Mouse (Mus musculus) hindbrain, embryonic 10.5 days (tissue): ENCODE measurements around the gene Chsy1. TPM values are rescaled to one million over a fixed set of nuclear protein-coding genes. Genes with fewer than 3 reads are reported as not detected.
A peak's percentile ranks its signal among the peaks of the same experiment; 100 is the strongest.

Source experiments
- DNase-seq: peaks from one replicate; pipeline ENCODE4 v3.0.0-alpha.2; 2017; ENCODE audit warnings: low spot score
- H3K27ac ChIP-seq: fragments of 300-500 bp; sonication (generic); 2 replicates; pipeline ENCODE4 v1.5.1; 2016; ENCODE audit warnings: mild to moderate bottlenecking, moderate library complexity
- H3K27me3 ChIP-seq: fragments of 300-500 bp; sonication (generic); 2 replicates; pipeline ENCODE4 v1.6.1; 2016; ENCODE audit warnings: mild to moderate bottlenecking; ENCODE audit not compliant: poor library complexity, insufficient read depth, severe bottlenecking
- H3K36me3 ChIP-seq: fragments of 300-500 bp; sonication (generic); 2 replicates; pipeline ENCODE4 v1.6.1; 2016; ENCODE audit warnings: mild to moderate bottlenecking, moderate library complexity
- H3K4me1 ChIP-seq: fragments of 300-500 bp; sonication (generic); replicated peaks from 2 replicates; pipeline ENCODE4 v1.6.1; 2016; ENCODE audit warnings: mild to moderate bottlenecking
- H3K4me3 ChIP-seq: fragments of 300-500 bp; sonication (generic); 2 replicates; pipeline ENCODE4 v1.5.1; 2016; ENCODE audit warnings: mild to moderate bottlenecking, moderate library complexity
- H3K9me3 ChIP-seq: fragments of 300-500 bp; sonication (generic); 2 replicates; pipeline ENCODE4 v1.6.1; 2016; ENCODE audit warnings: mild to moderate bottlenecking, moderate library complexity
- WGBS: fragments of 180-500 bp; shearing (Covaris S2); methylation state at CpG from one replicate; pipeline ENCODE4 v1.1.7; 2016; 5-methylcytosine and 5-hydroxymethylcytosine counted together
- polyA plus RNA-seq: library from polyadenylated mRNA; unstranded; fragments of >200 nt; fragmentation: Nextera tagmentation; extraction: Ambion mirVana; gene quantifications from 2 replicates; pipeline ENCODE4 v1.2.1, GENCODE M21; 2016

Gene Chsy1
- polyA plus RNA-seq, 1 experiment from 2014 or later, result 9.6 TPM

- 89% methylated on average over 8 of the region's 8 CpGs for WGBS
- Histone ChIP-seq H3K4me3 (no peak overlapping the region), H3K27ac (no peak overlapping the region), H3K36me3 (peaks cover 57% of the 10 kb centered on the region), H3K9me3 (no peaks in the 10 kb centered on the region), H3K27me3 (no peaks in the 10 kb centered on the region), H3K4me1 (no peaks in the 10 kb centered on the region)
- DNase-seq, result no peak
These were observed 16.7 kb upstream of the Chsy1 start for GRCm38 (mm10) chr7:66092656-66093055.

- H3K4me1 ChIP-seq, result 0 out of 2 replicates have a peak, but pooled peaks cover 5% of the 10 kb centered on the region
- H3K27ac ChIP-seq, result no peak overlapping the region
- DNase-seq, result no peak
- peaks cover 42% of the 10 kb centered on the region for H3K36me3 ChIP-seq
- no peak overlapping the region for H3K4me3 ChIP-seq
- 83% methylated on average over 5 of the region's 5 CpGs for WGBS
- no peaks in the 10 kb centered on the region for H3K27me3 ChIP-seq
- H3K9me3 ChIP-seq, result no peaks in the 10 kb centered on the region
These were observed 15.2 kb upstream of the Chsy1 start for GRCm38 (mm10) chr7:66094141-66094540.

GRCm38 (mm10) chr7:66098803-66099202 lies 10.5 kb upstream of the Chsy1 start:
- Histone ChIP-seq H3K9me3 (no peaks in the 10 kb centered on the region), H3K27ac (no peak overlapping the region), H3K27me3 (no peaks in the 10 kb centered on the region), H3K4me3 (no peak overlapping the region), H3K36me3 (no peaks in the 10 kb centered on the region), H3K4me1 (0 out of 2 replicates have a peak, but pooled peaks cover 5% of the 10 kb centered on the region)
- 79% methylated on average over 7 of the region's 7 CpGs for WGBS
- no peak for DNase-seq

GRCm38 (mm10) chr7:66101866-66102265 lies 7.4 kb upstream of the Chsy1 start:
- DNase-seq, result no peak
- 10% methylated on average over 4 of the region's 4 CpGs for WGBS

GRCm38 (mm10) chr7:66104531-66104930 lies 4.8 kb upstream of the Chsy1 start:
- no peak overlapping the region for H3K27ac ChIP-seq
- H3K36me3 ChIP-seq, result no peaks in the 10 kb centered on the region
- WGBS, result 89% methylated on average over 5 of the region's 5 CpGs
- no peak for DNase-seq
- H3K9me3 ChIP-seq, result no peaks in the 10 kb centered on the region
- 0 out of 2 replicates have a peak, but pooled peaks cover 2% of the 10 kb centered on the region for H3K27me3 ChIP-seq
- peaks cover 4% of the 10 kb centered on the region; the same call in 1 of the 2 replicates for H3K4me1 ChIP-seq
- H3K4me3 ChIP-seq, result no peak overlapping the region

More at GRCm38 (mm10) chr7:66101866-66102265, 7.4 kb upstream of the Chsy1 start:
- H3K4me3 ChIP-seq, result no peak overlapping the region
- no peaks in the 10 kb centered on the region for H3K36me3 ChIP-seq
- H3K27me3 ChIP-seq, result no peaks in the 10 kb centered on the region
- no peaks in the 10 kb centered on the region for H3K9me3 ChIP-seq
- H3K27ac ChIP-seq, result no peak overlapping the region
- H3K4me1 ChIP-seq, result 0 out of 2 replicates have a peak, but pooled peaks cover 5% of the 10 kb centered on the region

- WGBS, result 78% methylated on average over 4 of the region's 4 CpGs
- Histone ChIP-seq H3K4me1 (peaks cover 8% of the 10 kb centered on the region), H3K27me3 (0 out of 2 replicates have a peak, but pooled peaks cover 2% of the 10 kb centered on the region), H3K9me3 (no peaks in the 10 kb centered on the region), H3K36me3 (no peaks in the 10 kb centered on the region), H3K4me3 (no peak overlapping the region), H3K27ac (no peak overlapping the region)
- no peak for DNase-seq
These were observed 3.5 kb upstream of the Chsy1 start for GRCm38 (mm10) chr7:66105771-66106170.

- Histone ChIP-seq H3K4me3 (no peak overlapping the region), H3K27ac (no peak overlapping the region), H3K4me1 (peaks cover 14% of the 10 kb centered on the region), H3K36me3 (no peaks in the 10 kb centered on the region), H3K27me3 (0 out of 2 replicates have a peak, but pooled peaks cover 2% of the 10 kb centered on the region), H3K9me3 (no peaks in the 10 kb centered on the region)
- no peak for DNase-seq
- 87% methylated on average over 7 of the region's 7 CpGs for WGBS
These were observed 2.7 kb upstream of the Chsy1 start for GRCm38 (mm10) chr7:66106581-66107056.

GRCm38 (mm10) chr7:66107206-66107605 lies 2.1 kb upstream of the Chsy1 start:
- Histone ChIP-seq H3K4me1 (peaks cover 15% of the 10 kb centered on the region), H3K9me3 (no peaks in the 10 kb centered on the region), H3K27me3 (0 out of 2 replicates have a peak, but pooled peaks cover 2% of the 10 kb centered on the region), H3K36me3 (no peaks in the 10 kb centered on the region; the same call in 1 of the 2 replicates), H3K27ac (no peak overlapping the region), H3K4me3 (no peak overlapping the region)
- 78% methylated on average over 11 of the region's 11 CpGs for WGBS
- DNase-seq, result no peak

GRCm38 (mm10) chr7:66107930-66108329 lies 1.4 kb upstream of the Chsy1 start:
- DNase-seq, result peak; percentile 40
- no peak overlapping the region for H3K27ac ChIP-seq
- H3K4me3 ChIP-seq, result no peak overlapping the region
- H3K9me3 ChIP-seq, result no peaks in the 10 kb centered on the region
- 12% methylated on average over 7 of the region's 7 CpGs for WGBS
- H3K4me1 ChIP-seq, result peaks cover 18% of the 10 kb centered on the region
- 0 out of 2 replicates have a peak, but pooled peaks cover 2% of the 10 kb centered on the region for H3K27me3 ChIP-seq
- peaks cover 3% of the 10 kb centered on the region for H3K36me3 ChIP-seq

GRCm38 (mm10) chr7:66109855-66110635 lies 730 bp downstream of the Chsy1 start:
- WGBS, result under 1% methylated on average over 77 of the region's 77 CpGs
- peak overlapping the region; percentile 97 for H3K27ac ChIP-seq
- H3K27me3 ChIP-seq, result 0 out of 2 replicates have a peak, but pooled peaks cover 2% of the 10 kb centered on the region
- DNase-seq, result peak; percentile 63
- H3K4me1 ChIP-seq, result peaks cover 34% of the 10 kb centered on the region
- peaks cover 9% of the 10 kb centered on the region for H3K36me3 ChIP-seq
- no peaks in the 10 kb centered on the region for H3K9me3 ChIP-seq
- peak overlapping the region; percentile 93 for H3K4me3 ChIP-seq

GRCm38 (mm10) chr7:66110636-66111112 lies 1.4 kb downstream of the Chsy1 start:
- 7% methylated on average over 10 of the region's 10 CpGs for WGBS

GRCm38 (mm10) chr7:66111211-66111610 lies 1.9 kb downstream of the Chsy1 start:
- no peak for DNase-seq
- H3K9me3 ChIP-seq, result no peaks in the 10 kb centered on the region
- peak overlapping the region; percentile 93 for H3K4me3 ChIP-seq
- H3K27me3 ChIP-seq, result 0 out of 2 replicates have a peak, but pooled peaks cover 2% of the 10 kb centered on the region
- 66% methylated on average over 10 of the region's 10 CpGs for WGBS
- peaks cover 9% of the 10 kb centered on the region for H3K36me3 ChIP-seq
- peaks cover 45% of the 10 kb centered on the region for H3K4me1 ChIP-seq
- H3K27ac ChIP-seq, result no peak overlapping the region

More at GRCm38 (mm10) chr7:66110636-66111112, 1.4 kb downstream of the Chsy1 start:
- Histone ChIP-seq H3K4me1 (peaks cover 40% of the 10 kb centered on the region), H3K4me3 (peak overlapping the region; percentile 93), H3K27ac (peak overlapping the region; percentile 97), H3K9me3 (no peaks in the 10 kb centered on the region), H3K36me3 (peaks cover 9% of the 10 kb centered on the region), H3K27me3 (0 out of 2 replicates have a peak, but pooled peaks cover 2% of the 10 kb centered on the region)
- peak; percentile 30 for DNase-seq

GRCm38 (mm10) chr7:66113561-66113960 lies 4.2 kb downstream of the Chsy1 start:
- DNase-seq, result no peak
- Histone ChIP-seq H3K4me3 (no peak overlapping the region), H3K36me3 (peaks cover 9% of the 10 kb centered on the region), H3K4me1 (peaks cover 59% of the 10 kb centered on the region), H3K27ac (no peak overlapping the region), H3K27me3 (no peaks in the 10 kb centered on the region), H3K9me3 (no peaks in the 10 kb centered on the region)
- 93% methylated on average over 3 of the region's 3 CpGs for WGBS
